Mouse (Mus musculus) neural tube, embryonic 15.5 days (tissue): ENCODE results near the gene Clrn1. TPM values are rescaled to one million over a fixed set of nuclear protein-coding genes. Genes with fewer than 3 reads are reported as not detected.
A peak's percentile ranks its signal among the peaks of the same experiment; 100 is the strongest.

ENCODE experiments used
- ATAC-seq: fragments of 200-750 bp; cut with Nextera tagmentation; 2 replicates; pipeline ENCODE4 v1.8.0; 2017; ENCODE audit warnings: mild to moderate bottlenecking, moderate TSS enrichment, moderate library complexity; ENCODE audit not compliant: low FRiP score
- H3K27ac ChIP-seq: fragments of 300-500 bp; sonication (generic); replicated peaks from 2 replicates; pipeline ENCODE4 v1.5.1; 2015; ENCODE audit warnings: mild to moderate bottlenecking, inconsistent platforms
- H3K27me3 ChIP-seq: fragments of 300-500 bp; sonication (generic); replicated peaks from 2 replicates; pipeline ENCODE4 v1.6.1; 2015; ENCODE audit warnings: inconsistent platforms
- H3K36me3 ChIP-seq: fragments of 300-500 bp; sonication (generic); 2 replicates; pipeline ENCODE4 v1.6.1; 2015; ENCODE audit warnings: inconsistent platforms
- H3K4me1 ChIP-seq: fragments of 300-500 bp; sonication (generic); 2 replicates; pipeline ENCODE4 v1.6.1; 2015; ENCODE audit warnings: inconsistent platforms
- H3K4me2 ChIP-seq: fragments of 300-500 bp; sonication (generic); 2 replicates; pipeline ENCODE4 v1.6.1; 2015; ENCODE audit warnings: inconsistent platforms, mild to moderate bottlenecking, moderate library complexity
- H3K4me3 ChIP-seq: fragments of 300-500 bp; sonication (generic); replicated peaks from 2 replicates; pipeline ENCODE4 v1.5.1; 2015; ENCODE audit warnings: mild to moderate bottlenecking, inconsistent platforms
- H3K9ac ChIP-seq: fragments of 300-500 bp; sonication (generic); replicated peaks from 2 replicates; pipeline ENCODE4 v1.6.1; 2015; ENCODE audit warnings: mild to moderate bottlenecking, inconsistent platforms
- H3K9me3 ChIP-seq: fragments of 300-500 bp; sonication (generic); replicated peaks from 2 replicates; pipeline ENCODE4 v1.6.1; 2016; ENCODE audit warnings: inconsistent platforms
- WGBS: fragments of 180-500 bp; shearing (Covaris S2); methylation state at CpG from one replicate; pipeline ENCODE4 v1.1.7; 2015; ENCODE audit warnings: mixed read lengths; 5-methylcytosine and 5-hydroxymethylcytosine counted together
- polyA plus RNA-seq: library from polyadenylated mRNA; unstranded; fragments of >200 nt; fragmentation: Nextera tagmentation; extraction: Ambion mirVana; gene quantifications from 2 replicates; pipeline ENCODE4 v1.2.1, GENCODE M21; 2015

The Clrn1 gene
- polyA plus RNA-seq, 1 experiment from 2014 or later, result 1.2 TPM

- H3K27me3 ChIP-seq, result no peaks in the 10 kb centered on the region; the same call in 1 of the 2 replicates
- no peaks in the 10 kb centered on the region for H3K9me3 ChIP-seq
- H3K4me1 ChIP-seq, result no peaks in the 10 kb centered on the region
- ATAC-seq, result no peak
- H3K27ac ChIP-seq, result no peak overlapping the region
- no peaks in the 10 kb centered on the region for H3K36me3 ChIP-seq
- H3K4me2 ChIP-seq, result no peak overlapping the region
- H3K9ac ChIP-seq, result no peak overlapping the region
- WGBS, result 79% methylated on average over 1 of the region's 1 CpGs
- H3K4me3 ChIP-seq, result no peak overlapping the region
These were observed 55.2 kb downstream of the Clrn1 start for GRCm38 (mm10) chr3:58829926-58830325.

DNA sequence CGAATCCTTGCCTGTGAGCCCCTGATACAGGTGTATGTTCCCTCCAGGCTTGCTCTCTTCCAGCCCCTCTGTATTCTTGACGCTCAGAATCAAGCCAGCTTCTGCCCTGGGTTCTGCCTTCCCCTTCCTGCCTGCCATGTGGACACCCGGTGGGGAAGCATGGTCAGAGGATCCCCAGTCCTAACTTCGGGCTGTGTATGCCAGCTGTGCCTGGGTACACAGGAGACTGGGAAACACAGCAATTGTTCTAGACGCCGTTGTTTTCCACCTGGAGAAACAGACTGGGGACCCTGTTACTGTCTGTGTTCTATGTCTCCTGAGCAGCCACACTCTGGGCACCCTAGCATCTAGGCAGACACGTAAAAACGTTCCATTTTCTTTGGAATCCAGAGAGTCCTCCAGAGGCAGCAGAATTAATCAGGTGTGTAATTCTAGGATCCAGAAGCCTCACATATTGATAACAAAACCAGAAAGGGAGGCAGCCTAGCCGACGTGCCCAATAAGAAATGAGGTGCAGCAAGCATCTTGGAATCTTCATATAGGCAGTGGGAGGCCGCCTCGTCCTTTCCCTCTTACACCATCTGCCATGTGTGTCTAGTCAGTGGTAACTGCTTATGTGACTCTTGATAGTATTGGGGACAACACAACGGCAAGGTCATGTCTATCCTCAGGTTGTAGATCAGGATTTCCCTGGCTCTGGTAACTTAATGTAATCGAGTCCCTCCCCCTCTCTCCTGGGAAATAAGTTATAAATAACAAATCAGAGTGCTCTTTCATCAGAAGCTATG, 56.6 kb downstream of the Clrn1 start:
- no peak for ATAC-seq
- Histone ChIP-seq H3K27ac (no peak overlapping the region), H3K9me3 (no peaks in the 10 kb centered on the region), H3K27me3 (no peaks in the 10 kb centered on the region; the same call in 1 of the 2 replicates), H3K4me2 (no peak overlapping the region), H3K9ac (no peak overlapping the region), H3K36me3 (no peaks in the 10 kb centered on the region), H3K4me1 (no peaks in the 10 kb centered on the region), H3K4me3 (no peak overlapping the region)
- WGBS, result 77% methylated on average over 14 of the region's 14 CpGs

DNA sequence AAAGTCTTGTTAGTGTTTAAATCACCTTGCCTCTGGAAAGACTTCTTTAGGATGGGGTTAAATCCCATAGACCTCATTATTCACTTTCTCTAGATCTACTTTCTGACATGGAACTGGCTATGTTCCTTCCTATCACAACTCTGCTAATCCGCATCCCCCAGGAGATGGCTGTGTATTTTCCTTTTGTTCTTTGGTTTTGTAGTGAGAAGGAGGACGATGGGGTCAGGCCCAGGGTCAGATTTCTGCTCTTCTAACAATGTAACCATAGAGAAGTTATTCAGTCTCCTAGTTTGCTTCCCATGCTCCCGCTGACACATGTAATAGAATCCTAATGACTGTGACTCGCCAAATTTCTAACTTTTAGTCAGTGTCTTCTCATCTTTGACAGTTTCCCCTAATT, 58.9 kb downstream of the Clrn1 start:
- H3K4me1 ChIP-seq, result no peaks in the 10 kb centered on the region
- no peaks in the 10 kb centered on the region; the same call in 1 of the 2 replicates for H3K27me3 ChIP-seq
- no peak overlapping the region for H3K9ac ChIP-seq
- WGBS, result 11% methylated on average over 4 of the region's 4 CpGs
- H3K4me3 ChIP-seq, result no peak overlapping the region
- ATAC-seq, result peak; percentile 41; the same call in 1 of the 2 replicates
- H3K36me3 ChIP-seq, result no peaks in the 10 kb centered on the region
- no peaks in the 10 kb centered on the region for H3K9me3 ChIP-seq
- no peak overlapping the region for H3K4me2 ChIP-seq
- no peak overlapping the region for H3K27ac ChIP-seq

DNA sequence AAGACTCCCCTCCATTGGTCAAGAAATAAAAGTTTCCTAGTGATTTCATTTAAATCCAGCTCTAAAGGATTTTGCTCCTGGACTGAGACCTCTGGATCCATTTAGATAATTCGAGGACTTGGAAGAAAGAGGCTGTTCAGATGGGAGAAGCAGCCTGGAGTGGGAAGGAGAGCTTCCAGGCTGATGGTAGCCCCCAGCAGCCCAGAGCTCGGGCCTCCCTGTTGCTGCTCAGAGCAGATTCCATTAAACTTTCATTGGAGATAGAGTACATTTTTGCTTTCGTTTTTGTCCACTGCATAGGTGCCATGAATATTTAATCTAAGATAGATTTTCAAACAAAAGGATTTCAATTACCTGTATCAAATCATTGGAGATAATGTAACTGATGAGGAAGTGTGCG, 62.9 kb downstream of the Clrn1 start, which contains the start of gene Mindy4b-ps:
Gene Mindy4b-ps (minus strand): TSS at position 101 of the 400 bp plus-strand sequence.
- Histone ChIP-seq H3K9ac (no peak within 1 kb of the TSS), H3K27ac (no peak within 1 kb of the TSS), H3K4me1 (peaks cover 5% of the 10 kb centered on the region; the same call in 1 of the 2 replicates), H3K4me2 (no peak within 1 kb of the TSS), H3K4me3 (no peak within 1 kb of the TSS), H3K9me3 (no peaks in the 10 kb centered on the region), H3K27me3 (no peaks in the 10 kb centered on the region), H3K36me3 (no peaks in the 10 kb centered on the region)
- ATAC-seq, result no peak
- WGBS, result 70% methylated on average over 4 of the region's 4 CpGs

DNA sequence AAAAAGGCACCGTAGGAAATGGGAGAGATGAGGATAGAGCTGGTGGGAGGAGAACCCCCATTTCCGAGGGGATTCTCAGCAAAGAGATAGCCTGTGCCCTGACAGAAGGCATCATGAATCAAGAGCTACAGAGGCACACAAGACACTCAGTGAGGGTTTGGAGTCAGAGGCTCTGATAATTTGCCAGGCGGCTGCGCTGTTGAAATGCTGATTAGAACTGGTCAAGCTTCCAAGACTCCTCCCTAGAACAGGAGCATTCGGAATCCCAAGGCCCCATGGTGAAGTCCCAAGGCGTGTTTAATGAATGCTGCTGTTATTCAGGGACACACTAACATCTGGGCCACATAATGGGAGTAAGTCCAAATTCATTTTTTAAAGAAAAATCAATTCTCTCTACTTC, 67.8 kb downstream of the Clrn1 start:
- Histone ChIP-seq H3K9me3 (no peaks in the 10 kb centered on the region), H3K4me1 (peaks cover 5% of the 10 kb centered on the region; the same call in 1 of the 2 replicates), H3K4me2 (no peak overlapping the region), H3K27me3 (no peaks in the 10 kb centered on the region), H3K27ac (no peak overlapping the region), H3K36me3 (no peaks in the 10 kb centered on the region), H3K9ac (no peak overlapping the region), H3K4me3 (no peak overlapping the region)
- 22% methylated on average over 6 of the region's 6 CpGs for WGBS
- ATAC-seq, result 0 out of 2 replicates have a peak, but pooled peaks have one; percentile 46

DNA sequence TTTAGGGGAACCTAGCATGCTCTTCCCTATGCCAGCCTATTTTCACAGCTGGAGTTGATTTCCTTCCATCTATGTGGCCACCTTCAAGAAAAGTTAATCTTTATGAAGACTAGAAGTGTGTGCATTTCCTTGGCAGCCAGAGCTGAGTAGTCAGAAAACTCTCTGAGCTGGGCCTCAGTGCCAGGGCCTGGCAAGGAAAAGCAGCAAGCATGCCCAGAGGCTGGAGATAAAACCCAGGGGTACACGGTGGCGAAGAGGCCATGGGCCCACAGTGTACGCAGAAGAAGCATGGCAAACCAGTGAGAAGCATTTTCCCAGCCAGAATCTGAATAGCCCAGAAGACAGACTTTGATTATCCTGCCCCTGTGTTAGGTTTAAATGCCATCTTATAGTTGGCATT, 70.9 kb downstream of the Clrn1 start:
- peaks cover 5% of the 10 kb centered on the region; the same call in 1 of the 2 replicates for H3K4me1 ChIP-seq
- H3K27ac ChIP-seq, result no peak overlapping the region
- 80% methylated on average over 3 of the region's 3 CpGs for WGBS
- no peak overlapping the region for H3K4me3 ChIP-seq
- H3K9me3 ChIP-seq, result no peaks in the 10 kb centered on the region
- H3K4me2 ChIP-seq, result no peak overlapping the region
- no peak for ATAC-seq
- no peak overlapping the region for H3K9ac ChIP-seq
- H3K36me3 ChIP-seq, result no peaks in the 10 kb centered on the region
- no peaks in the 10 kb centered on the region for H3K27me3 ChIP-seq

- Histone ChIP-seq H3K27me3 (no peaks in the 10 kb centered on the region), H3K9me3 (no peaks in the 10 kb centered on the region), H3K4me1 (no peaks in the 10 kb centered on the region), H3K36me3 (no peaks in the 10 kb centered on the region), H3K4me3 (no peak overlapping the region), H3K4me2 (no peak overlapping the region), H3K9ac (no peak overlapping the region), H3K27ac (no peak overlapping the region)
- 71% methylated on average over 11 of the region's 11 CpGs for WGBS
- no peak for ATAC-seq
These were observed 74.8 kb downstream of the Clrn1 start for GRCm38 (mm10) chr3:58810353-58810752.

GRCm38 (mm10) chr3:58809111-58809915, 75.8 kb downstream of the Clrn1 start:
- Histone ChIP-seq H3K9me3 (no peaks in the 10 kb centered on the region), H3K4me1 (no peaks in the 10 kb centered on the region), H3K4me3 (no peak overlapping the region), H3K27ac (no peak overlapping the region), H3K36me3 (no peaks in the 10 kb centered on the region), H3K27me3 (no peaks in the 10 kb centered on the region), H3K4me2 (no peak overlapping the region), H3K9ac (no peak overlapping the region)
- WGBS, result 36% methylated on average over 12 of the region's 12 CpGs
- ATAC-seq, result no peak

DNA sequence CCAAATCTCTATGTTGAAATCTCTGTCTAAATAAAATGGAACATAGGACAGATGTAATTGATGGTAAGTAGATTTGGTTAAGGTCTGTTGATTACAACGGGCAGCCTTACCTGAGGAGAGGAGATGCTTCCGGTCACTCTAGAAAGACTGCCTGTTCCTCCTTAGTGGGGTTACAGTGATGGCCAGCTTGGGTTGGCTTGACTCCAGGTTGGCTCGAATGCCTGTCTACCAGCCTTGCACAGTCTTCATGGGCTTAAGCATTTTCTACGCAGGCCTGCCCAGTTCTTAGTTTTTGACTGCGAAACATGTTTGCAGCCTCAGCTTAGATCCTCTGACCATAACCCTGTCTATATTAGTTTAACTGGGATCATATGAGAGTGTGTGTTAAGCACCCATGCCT, 76.5 kb downstream of the Clrn1 start:
- ATAC-seq, result no peak
- Histone ChIP-seq H3K27me3 (no peaks in the 10 kb centered on the region), H3K4me2 (no peak overlapping the region), H3K4me1 (no peaks in the 10 kb centered on the region), H3K9me3 (no peaks in the 10 kb centered on the region), H3K4me3 (no peak overlapping the region), H3K36me3 (no peaks in the 10 kb centered on the region), H3K27ac (no peak overlapping the region), H3K9ac (no peak overlapping the region)
- 93% methylated on average over 5 of the region's 5 CpGs for WGBS

GRCm38 (mm10) chr3:58804745-58805144, 80.4 kb downstream of the Clrn1 start:
- ATAC-seq, result no peak
- Histone ChIP-seq H3K36me3 (no peaks in the 10 kb centered on the region), H3K27me3 (no peaks in the 10 kb centered on the region), H3K27ac (no peak overlapping the region), H3K4me1 (no peaks in the 10 kb centered on the region), H3K9me3 (no peaks in the 10 kb centered on the region), H3K4me3 (no peak overlapping the region), H3K9ac (no peak overlapping the region), H3K4me2 (no peak overlapping the region)
- WGBS, result 90% methylated on average over 6 of the region's 6 CpGs

DNA sequence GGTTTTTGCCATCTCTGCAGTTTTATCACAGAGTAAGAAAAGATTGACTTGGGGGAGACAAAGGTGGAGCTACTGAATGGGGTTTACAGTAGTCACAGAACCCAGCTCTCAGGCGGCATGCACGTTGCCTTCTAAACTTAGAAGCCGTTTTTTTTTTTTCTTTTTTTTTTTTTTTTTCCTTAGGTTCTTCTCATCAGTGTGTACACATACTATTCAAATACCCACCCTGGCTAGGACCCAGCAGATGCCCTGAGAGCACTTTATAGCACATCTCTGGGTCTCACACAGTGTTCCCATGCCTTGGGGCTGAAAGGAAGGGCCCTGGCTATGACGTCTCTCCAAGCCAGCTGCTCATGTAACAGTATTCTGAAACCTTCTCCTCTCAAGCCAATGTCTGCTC, 86.5 kb downstream of the Clrn1 start:
- ATAC-seq, result no peak
- no peak overlapping the region for H3K9ac ChIP-seq

More for the DNA sequence above, 86.5 kb downstream of the Clrn1 start:
- no peaks in the 10 kb centered on the region for H3K9me3 ChIP-seq
- 68% methylated on average over 4 of the region's 4 CpGs for WGBS
- 0 out of 2 replicates have a peak, but pooled peaks cover 3% of the 10 kb centered on the region for H3K4me1 ChIP-seq
- H3K27ac ChIP-seq, result no peak overlapping the region
- no peak overlapping the region for H3K4me2 ChIP-seq
- H3K27me3 ChIP-seq, result no peaks in the 10 kb centered on the region
- H3K36me3 ChIP-seq, result no peaks in the 10 kb centered on the region
- H3K4me3 ChIP-seq, result no peak overlapping the region
